Mouse (Mus musculus) forebrain, postnatal 0 days (tissue): ENCODE results near the gene Lrrc20. TPM values are rescaled to one million over a fixed set of nuclear protein-coding genes. Genes with fewer than 3 reads are reported as not detected.
A peak's percentile ranks its signal among the peaks of the same experiment; 100 is the strongest.

ENCODE experiments used
- ATAC-seq: fragments of 200-750 bp; cut with Nextera tagmentation; 2 replicates; pipeline ENCODE4 v1.8.0; 2017; ENCODE audit warnings: mild to moderate bottlenecking, moderate library complexity
- DNase-seq: peaks from one replicate; pipeline ENCODE4 v3.0.0-alpha.2; 2015
- H3K27ac ChIP-seq: fragments of 300-500 bp; sonication (generic); 2 replicates; pipeline ENCODE4 v1.5.1; 2014; ENCODE audit warnings: low read depth, mild to moderate bottlenecking, antibody characterized with exemption, low read length, moderate library complexity, mixed read lengths
- H3K27me3 ChIP-seq: fragments of 300-500 bp; sonication (generic); 2 replicates; pipeline ENCODE4 v1.6.1; 2014; ENCODE audit warnings: mild to moderate bottlenecking, low read length, mixed read lengths; ENCODE audit not compliant: insufficient read depth
- H3K36me3 ChIP-seq: fragments of 300-500 bp; sonication (generic); 2 replicates; pipeline ENCODE4 v1.6.1; 2014; ENCODE audit warnings: mild to moderate bottlenecking, moderate library complexity; ENCODE audit not compliant: insufficient read depth
- H3K4me1 ChIP-seq: fragments of 300-500 bp; sonication (generic); 2 replicates; pipeline ENCODE4 v1.6.1; 2014; ENCODE audit warnings: antibody characterized with exemption; ENCODE audit not compliant: insufficient read depth
- H3K4me2 ChIP-seq: fragments of 300-500 bp; sonication (generic); 2 replicates; pipeline ENCODE4 v1.6.1; 2014; ENCODE audit warnings: low read depth, mild to moderate bottlenecking, moderate library complexity
- H3K4me3 ChIP-seq: fragments of 300-500 bp; sonication (generic); 2 replicates; pipeline ENCODE4 v1.5.1; 2014; ENCODE audit warnings: low read depth, low read length, mixed read lengths
- H3K9ac ChIP-seq: fragments of 300-500 bp; sonication (generic); 2 replicates; pipeline ENCODE4 v1.6.1; 2014; ENCODE audit warnings: mild to moderate bottlenecking
- H3K9me3 ChIP-seq: fragments of 300-500 bp; sonication (generic); 2 replicates; pipeline ENCODE4 v1.6.1; 2016; ENCODE audit warnings: low read length
- CTCF ChIP-seq: sonication (generic); IDR thresholded peaks from 2 replicates; pipeline ENCODE4 v1.5.1; 2016; ENCODE audit warnings: antibody characterized with exemption, control low read depth, low read depth
- WGBS: fragments of 180-500 bp; shearing (Covaris S2); extraction: QIAGEN DNeasy Blood & Tissue Kit; methylation state at CpG from one replicate; pipeline ENCODE4 v1.1.7; 2014; 5-methylcytosine and 5-hydroxymethylcytosine counted together
- polyA plus RNA-seq: library from polyadenylated mRNA; unstranded; fragments of >200 nt; fragmentation: Nextera tagmentation; extraction: Ambion mirVana; gene quantifications from 2 replicates; pipeline ENCODE4 v1.2.1, GENCODE M21; 2015
- total RNA-seq: library from RNA; depleted of rRNA; stranded (reverse); fragments of >200 nt; gene quantifications from 2 replicates; pipeline ENCODE4 v1.2.3, GENCODE M21; 2014

The Lrrc20 gene
- total and polyA plus RNA-seq, 2 experiments from 2014 or later, result 15.9 to 19.5 TPM

DNA sequence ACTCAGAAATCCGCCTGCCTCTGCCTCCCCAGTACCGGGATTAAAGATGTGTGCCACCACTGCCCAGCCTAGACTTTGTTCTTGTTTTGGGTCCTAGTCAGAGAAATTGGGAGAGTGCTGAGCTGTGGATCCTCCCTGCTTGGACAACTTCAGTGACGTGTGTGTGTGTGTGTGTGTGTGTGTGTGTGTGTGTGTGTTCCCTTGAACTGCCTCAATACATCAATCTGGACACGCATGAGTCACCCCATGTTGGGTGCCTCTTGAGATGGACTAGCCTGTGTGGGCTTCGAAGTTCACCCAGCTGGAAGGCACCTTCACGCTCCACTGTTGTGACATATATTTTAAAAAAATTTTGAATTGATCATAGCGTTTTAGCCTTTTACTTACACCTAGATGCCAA is 7.2 kb downstream of the Lrrc20 start:
- Histone ChIP-seq H3K4me2 (no peak overlapping the region), H3K9me3 (no peaks in the 10 kb centered on the region), H3K36me3 (no peaks in the 10 kb centered on the region), H3K4me3 (no peak overlapping the region), H3K9ac (no peak overlapping the region), H3K27ac (no peak overlapping the region), H3K27me3 (no peaks in the 10 kb centered on the region), H3K4me1 (no peaks in the 10 kb centered on the region)
- WGBS, result 89% methylated on average over 7 of the region's 7 CpGs
- no peak for DNase-seq
- no peak for ATAC-seq
- TF ChIP-seq CTCF, result no peak

DNA sequence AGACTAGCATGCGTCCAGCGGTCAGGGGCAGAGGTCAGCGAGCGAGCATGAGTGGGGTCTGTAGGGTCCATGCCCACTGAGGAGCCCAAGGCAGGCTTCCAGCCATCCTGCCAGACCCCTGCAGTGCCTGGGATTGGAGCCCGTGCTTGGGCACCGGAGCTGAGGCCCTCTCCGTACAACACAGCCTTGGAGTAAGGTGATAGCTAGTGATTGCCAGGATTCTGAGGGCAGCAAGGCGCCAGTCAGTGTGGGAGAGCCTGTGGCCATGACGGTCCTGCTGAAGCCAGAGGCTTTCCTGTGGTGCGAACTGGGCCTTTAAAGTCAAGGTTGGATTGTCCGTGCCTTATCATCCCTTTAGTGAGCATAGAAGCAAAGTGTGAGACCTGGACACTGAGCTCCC is 9.2 kb downstream of the Lrrc20 start:
- no peak for TF ChIP-seq CTCF
- no peak for ATAC-seq
- Histone ChIP-seq H3K4me1 (no peaks in the 10 kb centered on the region), H3K4me3 (no peak overlapping the region), H3K9ac (no peak overlapping the region), H3K9me3 (no peaks in the 10 kb centered on the region), H3K27ac (no peak overlapping the region), H3K4me2 (no peak overlapping the region), H3K36me3 (no peaks in the 10 kb centered on the region), H3K27me3 (no peaks in the 10 kb centered on the region)
- 86% methylated on average over 11 of the region's 11 CpGs for WGBS
- DNase-seq, result no peak

DNA sequence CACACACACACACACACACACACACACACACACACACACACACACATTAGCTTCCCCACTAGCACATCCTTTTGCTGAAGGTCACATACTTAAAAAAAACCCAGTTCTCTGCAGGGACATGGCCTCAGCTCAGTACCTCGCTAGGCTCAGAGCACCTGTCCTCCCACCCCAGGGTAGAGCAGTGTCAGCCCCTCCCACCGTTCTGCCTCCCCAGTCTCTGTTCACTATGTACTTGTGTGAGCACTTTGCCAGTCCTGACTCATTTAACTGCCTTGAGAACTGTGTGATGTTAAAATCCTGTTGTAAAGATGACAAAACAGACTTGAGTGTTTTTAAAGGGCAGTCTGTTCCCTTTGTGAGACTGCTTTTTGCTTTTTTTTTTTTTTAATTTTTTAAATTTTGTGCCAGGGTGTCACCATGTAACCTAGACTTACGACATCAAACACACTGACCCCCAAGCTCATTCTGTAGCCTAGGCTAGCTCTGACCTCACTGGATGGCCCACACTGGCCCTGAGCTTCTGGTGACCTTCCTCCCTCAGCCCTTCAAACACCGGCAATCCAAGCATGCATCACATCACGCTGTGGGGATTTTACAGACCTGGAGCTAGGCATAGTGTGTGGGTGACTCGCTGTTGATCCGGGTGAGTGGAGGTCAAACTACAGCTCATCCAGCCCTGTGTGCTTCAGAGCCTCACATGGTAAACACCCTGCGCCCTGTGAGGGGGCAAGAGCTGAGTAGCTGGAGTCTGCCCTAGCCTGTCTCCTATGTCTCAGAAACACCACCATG is 11.1 kb downstream of the Lrrc20 start:
- H3K36me3 ChIP-seq, result no peaks in the 10 kb centered on the region
- no peaks in the 10 kb centered on the region for H3K9me3 ChIP-seq
- no peak overlapping the region for H3K4me3 ChIP-seq
- DNase-seq (no peak), ATAC-seq (no peak)
- H3K27me3 ChIP-seq, result no peaks in the 10 kb centered on the region
- WGBS, result 89% methylated on average over 8 of the region's 8 CpGs
- H3K27ac ChIP-seq, result no peak overlapping the region
- H3K4me2 ChIP-seq, result no peak overlapping the region
- no peaks in the 10 kb centered on the region for H3K4me1 ChIP-seq
- no peak overlapping the region for H3K9ac ChIP-seq
- no peak for TF ChIP-seq CTCF

DNA sequence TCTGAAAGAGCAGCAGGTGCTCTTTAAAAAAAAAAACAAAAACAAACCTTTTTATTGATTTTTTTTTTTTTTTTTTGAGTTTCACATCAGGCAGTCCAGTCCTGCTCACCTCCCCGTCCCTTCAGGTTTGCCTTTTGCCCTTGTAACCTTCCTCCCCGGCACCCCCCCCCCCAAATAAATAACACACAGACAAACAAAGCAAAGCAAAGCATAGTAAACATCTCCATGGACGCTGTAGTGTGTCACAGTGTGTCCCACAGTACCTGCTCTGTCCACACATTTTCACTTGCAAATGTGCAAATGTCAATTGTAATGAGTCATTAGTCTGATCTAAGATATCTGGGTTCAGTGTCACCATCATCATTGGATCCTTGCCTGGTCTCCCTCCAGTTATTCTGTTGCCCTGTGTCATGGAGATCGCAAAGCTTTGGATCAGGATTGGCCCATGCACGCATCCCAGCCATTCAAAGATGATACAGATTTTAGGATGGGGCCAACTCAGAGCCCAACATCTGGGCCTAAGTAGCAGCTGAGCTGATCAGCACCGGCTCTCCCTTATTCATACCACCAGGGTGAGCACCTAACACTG is 13.0 kb downstream of the Lrrc20 start:
- Histone ChIP-seq H3K27me3 (no peaks in the 10 kb centered on the region), H3K4me1 (no peaks in the 10 kb centered on the region), H3K36me3 (no peaks in the 10 kb centered on the region), H3K9me3 (no peaks in the 10 kb centered on the region), H3K9ac (no peak overlapping the region), H3K27ac (no peak overlapping the region), H3K4me2 (no peak overlapping the region), H3K4me3 (no peak overlapping the region)
- ATAC-seq (no peak), DNase-seq (no peak)
- no peak for TF ChIP-seq CTCF
- WGBS, result 81% methylated on average over 6 of the region's 6 CpGs

DNA sequence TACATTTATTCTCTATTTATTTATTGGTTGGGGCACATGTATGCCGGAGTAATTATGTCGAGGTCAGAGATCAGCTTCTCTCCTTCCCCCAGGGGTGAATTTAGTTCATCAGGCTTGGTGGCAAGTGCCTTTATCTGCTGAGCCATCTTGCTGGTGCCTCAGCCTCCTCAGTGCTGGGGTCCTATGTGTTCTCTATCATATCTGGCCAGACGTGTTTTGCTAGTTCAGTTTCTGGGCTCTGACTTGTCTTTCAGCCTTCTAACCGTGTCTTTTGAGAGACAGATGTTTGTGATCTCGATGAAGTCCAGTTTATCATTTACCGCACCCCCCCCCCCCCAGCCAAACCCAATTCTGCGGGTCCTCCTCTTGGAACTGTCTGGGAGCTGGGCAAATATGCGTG is 16.0 kb downstream of the Lrrc20 start:
- WGBS, result 54% methylated on average over 8 of the region's 8 CpGs
- H3K9ac ChIP-seq, result no peak overlapping the region
- no peaks in the 10 kb centered on the region for H3K36me3 ChIP-seq
- no peaks in the 10 kb centered on the region for H3K27me3 ChIP-seq
- TF ChIP-seq CTCF, result no peak
- DNase-seq (no peak), ATAC-seq (no peak)
- H3K4me3 ChIP-seq, result no peak overlapping the region
- H3K9me3 ChIP-seq, result no peaks in the 10 kb centered on the region
- no peak overlapping the region for H3K27ac ChIP-seq
- no peak overlapping the region for H3K4me2 ChIP-seq
- H3K4me1 ChIP-seq, result 0 out of 2 replicates have a peak, but pooled peaks cover 5% of the 10 kb centered on the region

DNA sequence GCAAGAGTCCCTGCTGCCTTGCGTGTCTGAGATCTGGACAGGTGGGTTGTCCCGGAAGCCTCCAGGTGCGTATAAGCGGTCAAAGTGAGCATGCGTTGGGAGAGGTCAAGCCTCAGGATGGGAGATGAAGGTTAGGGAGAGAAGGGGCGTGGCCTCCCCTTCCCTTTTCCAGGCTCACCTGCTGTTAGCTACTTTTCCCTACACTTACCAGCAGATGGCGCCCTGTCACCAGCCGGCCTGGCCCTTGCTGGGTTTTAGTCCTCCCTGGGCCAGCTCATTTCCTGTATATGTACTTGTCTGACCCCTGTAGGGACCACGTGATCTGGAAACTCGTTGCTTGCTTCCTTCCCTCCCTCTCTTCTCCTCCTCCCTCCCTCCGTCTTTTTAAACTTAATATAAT is 16.4 kb downstream of the Lrrc20 start:
- peak; percentile 81 for ATAC-seq
- no peak overlapping the region for H3K4me3 ChIP-seq
- TF ChIP-seq CTCF, result peak; percentile 91
- 6% methylated on average over 10 of the region's 11 CpGs for WGBS
- H3K9me3 ChIP-seq, result no peaks in the 10 kb centered on the region
- no peak overlapping the region for H3K27ac ChIP-seq
- H3K4me2 ChIP-seq, result no peak overlapping the region
- H3K4me1 ChIP-seq, result 0 out of 2 replicates have a peak, but pooled peaks cover 5% of the 10 kb centered on the region
- no peaks in the 10 kb centered on the region for H3K36me3 ChIP-seq
- no peaks in the 10 kb centered on the region for H3K27me3 ChIP-seq
- DNase-seq, result peak; percentile 79
- H3K9ac ChIP-seq, result no peak overlapping the region

DNA sequence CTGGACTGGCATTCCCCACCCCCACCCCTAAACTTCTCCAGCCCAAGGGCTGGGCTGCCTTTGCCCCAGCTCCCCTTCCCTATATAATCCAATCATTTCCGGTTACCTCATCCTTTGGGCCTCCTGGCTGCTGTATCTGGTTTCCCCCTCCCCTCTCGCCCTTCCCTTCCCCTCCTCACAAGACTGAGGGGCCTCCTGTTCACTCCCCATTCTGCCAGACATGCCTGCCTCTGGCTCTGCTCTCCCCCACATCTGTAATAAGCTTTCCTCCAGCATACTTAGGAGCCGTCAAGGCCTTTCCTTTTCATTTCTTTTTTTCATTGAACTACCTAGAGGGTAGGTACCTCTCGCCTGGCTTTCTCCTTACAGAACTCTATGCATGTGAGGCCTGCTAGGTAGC is 19.9 kb downstream of the Lrrc20 start:
- no peaks in the 10 kb centered on the region for H3K27me3 ChIP-seq
- no peak overlapping the region for H3K9ac ChIP-seq
- no peak overlapping the region for H3K27ac ChIP-seq
- H3K4me1 ChIP-seq, result 0 out of 2 replicates have a peak, but pooled peaks cover 5% of the 10 kb centered on the region
- no peak for ATAC-seq
- H3K9me3 ChIP-seq, result no peaks in the 10 kb centered on the region
- DNase-seq, result no peak
- no peak for TF ChIP-seq CTCF
- no peak overlapping the region for H3K4me2 ChIP-seq
- H3K4me3 ChIP-seq, result no peak overlapping the region
- no peaks in the 10 kb centered on the region for H3K36me3 ChIP-seq
- WGBS, result 47% methylated on average over 4 of the region's 4 CpGs
